Mouse (Mus musculus) CD4-positive, CD25-positive, alpha-beta regulatory T cell, adult 4 months (primary cell): ENCODE measurements around the gene Pdcd6ip. TPM values are rescaled to one million over a fixed set of nuclear protein-coding genes. Genes with fewer than 3 reads are reported as not detected.

Experiments used
- ATAC-seq: one replicate; pipeline ENCODE4 v1.8.0; 2017
- polyA plus RNA-seq, 2 experiments: library from polyadenylated mRNA; unstranded; fragments of 100-300 nt; shearing (Covaris generic); gene quantifications; one replicate each; pipeline ENCODE4 v1.2.1; 2017

Pdcd6ip gene
- polyA plus RNA-seq, 2 experiments from 2014 or later: 36.9 to 40.3 TPM

DNA sequence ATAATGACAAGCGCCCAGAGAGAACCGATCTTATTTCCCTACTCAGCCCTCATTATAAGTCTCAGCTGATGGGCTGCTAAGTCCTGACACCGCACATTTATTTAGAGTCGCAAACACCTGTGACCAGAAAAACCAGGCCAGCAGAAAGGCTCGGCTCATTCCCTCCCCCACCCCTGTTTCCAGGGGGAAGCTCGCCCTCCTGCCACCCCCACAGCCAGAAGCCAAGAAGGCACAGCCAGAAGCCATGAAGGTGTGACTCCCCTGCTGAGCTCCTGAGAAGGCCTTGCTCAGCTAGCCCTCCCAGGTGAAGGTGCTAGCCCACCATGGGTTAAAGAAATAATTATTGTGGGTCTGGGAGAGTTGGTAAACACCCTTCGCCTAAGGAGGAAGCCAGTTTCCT is 97.3 kb downstream of the Pdcd6ip start:
- ATAC-seq: no peak

GRCm38 (mm10) chr9:113602140-113602539 is 105.9 kb downstream of the Pdcd6ip start:
- ATAC-seq: no peak

Other genes starting within 250 kb of the Pdcd6ip start
- 10 to 100 TPM in 1 of 2 experiments, 1 to 10 TPM in 1; 6.8 to 10.5 TPM for gene Clasp2, start 33.2 kb upstream of the Pdcd6ip start, polyA plus RNA-seq
- 10 to 100 TPM; 34.9 to 36.2 TPM for gene Ubp1, start 222.7 kb upstream of the Pdcd6ip start, polyA plus RNA-seq